Mouse (Mus musculus) kidney, embryonic 16.5 days (tissue): Measurements from ENCODE around the gene Ehd1. TPM values are rescaled to one million over a fixed set of nuclear protein-coding genes. Genes with fewer than 3 reads are reported as not detected.
"Not testable (repeated sequence)": the region's sequence is repeated elsewhere in the genome, so short reads cannot be mapped to it uniquely, and the experiment has no call there.

Experiments used
- ATAC-seq: fragments of 200-750 bp; cut with Nextera tagmentation; 2 replicates; pipeline ENCODE4 v1.8.0; 2017; ENCODE audit warnings: moderate TSS enrichment; ENCODE audit not compliant: low FRiP score, low TSS enrichment
- H3K27ac ChIP-seq: fragments of 300-500 bp; sonication (generic); 2 replicates; pipeline ENCODE4 v1.5.1; 2014; ENCODE audit warnings: low read length
- H3K27me3 ChIP-seq: fragments of 300-500 bp; sonication (generic); 2 replicates; pipeline ENCODE4 v1.6.1; 2014; ENCODE audit warnings: low read length, control low read depth, mixed read lengths; ENCODE audit not compliant: insufficient read depth
- H3K36me3 ChIP-seq: fragments of 300-500 bp; sonication (generic); 2 replicates; pipeline ENCODE4 v1.6.1; 2014; ENCODE audit warnings: low read length, control low read depth, mixed read lengths; ENCODE audit not compliant: insufficient read depth
- H3K4me1 ChIP-seq: fragments of 300-500 bp; sonication (generic); 2 replicates; pipeline ENCODE4 v1.6.1; 2014; ENCODE audit warnings: low read length, control low read depth, mixed read lengths; ENCODE audit not compliant: insufficient read depth
- H3K4me2 ChIP-seq: fragments of 300-500 bp; sonication (generic); replicated peaks from 2 replicates; pipeline ENCODE4 v1.6.1; 2014; ENCODE audit warnings: low read depth, low read length
- H3K4me3 ChIP-seq: fragments of 300-500 bp; sonication (generic); 2 replicates; pipeline ENCODE4 v1.5.1; 2014; ENCODE audit warnings: mild to moderate bottlenecking, low read length
- H3K9ac ChIP-seq: fragments of 300-500 bp; sonication (generic); replicated peaks from 2 replicates; pipeline ENCODE4 v1.6.1; 2014; ENCODE audit warnings: low read length
- H3K9me3 ChIP-seq: fragments of 300-500 bp; sonication (generic); 2 replicates; pipeline ENCODE4 v1.6.1; 2016; ENCODE audit warnings: low read length, control low read depth
- WGBS: fragments of 180-500 bp; shearing (Covaris S2); extraction: QIAGEN DNeasy Blood & Tissue Kit; methylation state at CpG from one replicate; pipeline ENCODE4 v1.1.7; 2014; 5-methylcytosine and 5-hydroxymethylcytosine counted together
- polyA plus RNA-seq: library from polyadenylated mRNA; unstranded; fragments of >200 nt; fragmentation: Nextera tagmentation; extraction: Ambion mirVana; gene quantifications from 2 replicates; pipeline ENCODE4 v1.2.1, GENCODE M21; 2015

Ehd1 gene
- polyA plus RNA-seq, 1 experiment from 2014 or later = 84.2 TPM

DNA sequence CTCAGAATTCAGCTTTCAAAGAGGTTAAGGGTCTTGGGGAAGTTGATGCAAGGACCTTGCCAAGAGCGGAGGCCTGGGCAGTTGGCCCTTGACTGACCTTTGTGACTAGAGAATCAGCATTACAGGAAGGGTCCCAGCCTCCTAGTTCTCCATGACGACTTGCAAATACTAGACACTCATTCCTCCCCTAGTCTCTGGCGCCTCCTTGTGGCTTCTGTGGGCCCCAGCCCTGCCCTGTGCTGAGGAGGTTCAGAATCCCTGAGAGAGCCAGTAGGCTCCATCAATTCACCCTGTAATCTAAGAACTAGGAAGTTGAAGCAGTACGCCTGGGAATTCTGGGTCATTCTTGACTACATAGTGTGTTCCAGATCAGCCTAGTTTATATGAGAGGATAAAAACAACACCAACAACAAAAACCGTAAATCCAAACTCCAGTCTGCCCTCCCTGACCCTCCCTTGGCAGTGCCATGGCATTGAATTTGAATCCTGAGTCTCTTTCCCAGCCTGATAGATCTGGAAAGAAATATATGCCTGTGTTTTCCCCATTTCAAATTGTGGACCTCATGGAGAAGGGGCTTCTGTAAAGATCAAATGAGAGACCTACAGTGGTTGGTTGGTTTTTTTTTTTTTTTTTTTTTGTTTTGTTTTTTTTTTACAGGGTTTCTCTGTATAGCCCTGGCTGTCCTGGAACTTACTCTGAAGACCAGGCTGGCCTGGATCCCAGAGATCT lies 28.4 kb downstream of the Ehd1 start:
- 21% methylated on average over 5 of the region's 5 CpGs for WGBS
- Histone ChIP-seq H3K27me3 (no peaks in the 10 kb centered on the region), H3K36me3 (peaks cover 1% of the 10 kb centered on the region; the same call in 1 of the 2 replicates), H3K4me2 (no peak overlapping the region), H3K4me3 (no peak overlapping the region), H3K27ac (no peak overlapping the region), H3K4me1 (peaks cover 14% of the 10 kb centered on the region), H3K9me3 (no peaks in the 10 kb centered on the region), H3K9ac (no peak overlapping the region)
- peak; percentile 77 for ATAC-seq

DNA sequence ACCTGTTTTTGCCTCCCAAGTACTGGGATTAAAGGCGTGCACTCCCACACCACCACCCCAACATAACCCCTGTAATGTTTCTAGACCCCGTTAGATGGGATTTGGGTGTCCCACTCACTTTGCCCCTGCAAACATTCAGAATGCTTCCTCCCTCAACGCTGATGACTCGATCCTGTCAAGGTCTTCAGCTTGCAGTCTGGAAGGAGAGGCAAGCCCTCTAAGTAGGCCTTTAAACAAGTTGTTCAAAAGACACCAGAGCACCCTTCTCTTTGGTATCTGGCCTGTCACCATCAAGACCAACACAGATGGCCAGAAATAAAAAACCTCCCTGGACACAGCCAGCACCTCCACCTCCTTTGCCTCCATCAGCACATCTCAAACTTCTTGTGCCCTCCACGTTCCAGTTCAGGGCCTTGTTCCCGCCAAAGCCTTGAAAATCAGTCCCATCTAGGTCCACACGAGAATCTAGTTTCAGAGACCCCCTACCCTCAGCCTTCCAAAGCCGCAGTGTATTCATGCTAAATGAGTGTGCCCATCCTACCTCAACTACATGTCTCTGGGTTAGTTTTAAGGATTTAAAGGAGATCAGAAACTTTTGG lies 29.1 kb downstream of the Ehd1 start:
- Histone ChIP-seq H3K27ac (peak overlapping the region; percentile 87), H3K27me3 (no peaks in the 10 kb centered on the region), H3K36me3 (no peaks in the 10 kb centered on the region; the same call in 1 of the 2 replicates), H3K4me2 (peak overlapping the region; percentile 66), H3K9me3 (no peaks in the 10 kb centered on the region), H3K4me1 (peaks cover 14% of the 10 kb centered on the region), H3K9ac (peak overlapping the region; percentile 85), H3K4me3 (peak overlapping the region; percentile 70)
- 55% methylated on average over 8 of the region's 8 CpGs for WGBS
- no peak for ATAC-seq

DNA sequence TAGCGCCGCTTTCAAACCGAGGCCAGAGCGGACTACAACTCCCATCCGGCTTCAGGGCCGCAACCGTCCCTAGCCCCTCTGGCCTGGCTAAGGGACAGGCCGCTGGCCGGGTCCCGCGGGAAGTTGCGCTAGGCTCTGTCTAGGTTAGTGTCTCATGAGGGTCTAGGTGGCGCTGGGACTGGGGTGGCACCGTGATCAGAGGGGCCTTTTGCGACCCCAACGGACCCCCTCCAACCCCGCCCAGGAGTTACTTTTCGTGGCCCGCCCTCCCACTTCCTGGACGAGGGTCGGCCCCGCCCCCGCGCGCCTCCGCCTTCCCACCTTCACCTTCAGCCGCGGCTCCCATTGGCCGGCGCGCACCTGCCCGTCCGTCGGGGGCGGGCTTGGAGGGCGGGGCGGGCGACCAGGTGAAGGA lies 29.6 kb downstream of the Ehd1 start, which contains the start of gene Cdc42bpg:
Cdc42bpg (plus strand) TSS at position 320 of the 415 bp plus-strand sequence.
- Histone ChIP-seq H3K27me3 (no peaks in the 10 kb centered on the region), H3K4me1 (peaks cover 14% of the 10 kb centered on the region), H3K9me3 (no peaks in the 10 kb centered on the region), H3K36me3 (no peaks in the 10 kb centered on the region; the same call in 1 of the 2 replicates), H3K27ac (peak within 1 kb of the TSS; percentile 87), H3K4me3 (peak within 1 kb of the TSS; percentile 70), H3K4me2 (peak within 1 kb of the TSS; percentile 66), H3K9ac (peak within 1 kb of the TSS; percentile 85)
- WGBS = under 1% methylated on average over 36 of the region's 38 CpGs
- ATAC-seq = peak; percentile 81

DNA sequence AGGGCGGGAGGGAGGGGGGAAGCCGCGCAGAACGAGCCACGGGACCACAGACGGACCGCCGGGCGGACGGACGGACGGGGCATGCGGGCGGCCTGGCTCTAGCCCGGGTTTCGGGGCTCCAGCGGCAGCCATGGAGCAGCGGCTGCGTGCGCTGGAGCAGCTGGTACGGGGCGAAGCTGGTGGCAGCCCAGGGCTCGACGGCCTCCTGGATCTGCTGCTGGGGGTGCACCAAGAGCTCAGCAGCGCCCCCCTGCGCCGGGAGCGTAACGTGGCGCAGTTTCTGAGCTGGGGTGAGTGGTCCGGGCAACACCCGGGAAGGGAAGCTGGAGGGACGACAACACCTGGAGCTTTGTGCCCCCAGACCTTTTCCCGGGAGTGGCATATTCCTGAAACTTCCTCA lies 30.1 kb downstream of the Ehd1 start:
- ATAC-seq = peak; percentile 63
- H3K27me3 ChIP-seq = no peaks in the 10 kb centered on the region
- H3K9ac ChIP-seq = peak overlapping the region; percentile 85
- peaks cover 14% of the 10 kb centered on the region for H3K4me1 ChIP-seq
- H3K36me3 ChIP-seq = no peaks in the 10 kb centered on the region; the same call in 1 of the 2 replicates
- peak overlapping the region; percentile 66 for H3K4me2 ChIP-seq
- H3K9me3 ChIP-seq = no peaks in the 10 kb centered on the region
- H3K27ac ChIP-seq = peak overlapping the region; percentile 87
- 1% methylated on average over 32 of the region's 34 CpGs for WGBS
- peak overlapping the region; percentile 70 for H3K4me3 ChIP-seq

DNA sequence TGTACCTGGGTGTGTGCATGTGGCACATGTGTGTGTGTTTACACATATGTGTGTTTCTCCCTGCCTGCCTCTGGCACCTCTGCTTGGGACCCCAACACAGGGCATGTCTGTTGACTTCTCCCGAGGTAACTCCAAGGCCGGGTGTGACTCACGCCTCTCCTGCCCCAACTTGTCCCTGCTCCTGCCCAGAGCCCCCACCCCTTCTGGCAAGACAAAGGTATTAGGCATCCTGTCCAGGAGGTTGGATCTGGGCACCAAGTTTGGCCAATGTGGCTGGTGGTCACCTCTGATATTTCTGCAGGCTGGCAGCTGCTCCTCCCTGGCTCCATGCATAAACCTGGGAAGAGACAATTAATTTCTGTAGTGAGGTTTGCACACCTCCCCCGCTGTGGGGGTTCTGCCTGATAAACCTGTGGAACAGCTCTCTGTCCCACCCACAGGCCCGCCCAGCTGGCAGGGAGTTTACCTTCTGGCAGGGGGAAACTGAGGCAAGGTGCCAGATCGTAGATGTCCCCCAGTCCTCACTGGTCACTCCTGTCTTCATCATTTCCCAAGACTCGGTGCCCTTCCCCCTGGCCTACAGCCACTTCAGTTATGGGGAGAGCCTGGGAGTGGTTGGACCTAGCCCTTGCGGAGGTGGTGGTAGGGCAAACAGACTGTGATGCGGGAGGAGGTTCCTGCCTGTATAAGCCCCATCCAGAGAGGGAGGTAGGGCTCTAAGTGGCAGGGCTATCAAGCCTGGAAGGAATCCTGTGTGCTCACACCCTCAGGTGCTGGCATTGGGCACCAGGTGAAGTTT lies 31.4 kb downstream of the Ehd1 start:
- Histone ChIP-seq H3K4me1 (peaks cover 14% of the 10 kb centered on the region), H3K4me2 (peak overlapping the region; percentile 66; the same call in 1 of the 2 replicates), H3K36me3 (peaks cover 7% of the 10 kb centered on the region; the same call in 1 of the 2 replicates), H3K4me3 (no peak overlapping the region), H3K27me3 (no peaks in the 10 kb centered on the region), H3K9me3 (no peaks in the 10 kb centered on the region), H3K9ac (0 out of 2 replicates have a peak overlapping the region, but pooled peaks have one; percentile 6), H3K27ac (no peak overlapping the region)
- no peak for ATAC-seq
- WGBS = 80% methylated on average over 9 of the region's 9 CpGs

DNA sequence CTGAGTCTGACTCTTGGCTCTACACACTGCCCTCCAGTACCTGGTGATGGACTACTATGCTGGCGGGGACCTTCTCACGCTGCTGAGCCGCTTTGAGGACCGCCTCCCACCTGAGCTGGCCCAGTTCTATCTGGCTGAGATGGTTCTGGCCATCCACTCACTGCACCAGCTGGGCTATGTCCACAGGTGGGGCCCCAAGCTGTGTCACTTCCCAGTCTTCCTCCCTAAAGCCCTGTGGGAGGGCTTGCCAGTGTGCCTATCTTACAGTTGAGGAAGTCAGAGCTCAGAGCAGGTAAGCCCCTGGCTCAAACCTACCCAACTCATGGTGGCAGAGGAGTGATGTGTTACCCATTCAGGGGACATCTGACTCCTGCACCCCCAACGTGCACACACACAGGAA lies 33.7 kb downstream of the Ehd1 start:
- no peak overlapping the region for H3K9ac ChIP-seq
- no peak overlapping the region for H3K4me2 ChIP-seq
- no peak for ATAC-seq
- 91% methylated on average over 5 of the region's 5 CpGs for WGBS
- H3K27me3 ChIP-seq = no peaks in the 10 kb centered on the region
- no peaks in the 10 kb centered on the region for H3K9me3 ChIP-seq
- H3K4me1 ChIP-seq = peaks cover 14% of the 10 kb centered on the region
- no peak overlapping the region for H3K4me3 ChIP-seq
- H3K27ac ChIP-seq = no peak overlapping the region
- peaks cover 23% of the 10 kb centered on the region for H3K36me3 ChIP-seq

DNA sequence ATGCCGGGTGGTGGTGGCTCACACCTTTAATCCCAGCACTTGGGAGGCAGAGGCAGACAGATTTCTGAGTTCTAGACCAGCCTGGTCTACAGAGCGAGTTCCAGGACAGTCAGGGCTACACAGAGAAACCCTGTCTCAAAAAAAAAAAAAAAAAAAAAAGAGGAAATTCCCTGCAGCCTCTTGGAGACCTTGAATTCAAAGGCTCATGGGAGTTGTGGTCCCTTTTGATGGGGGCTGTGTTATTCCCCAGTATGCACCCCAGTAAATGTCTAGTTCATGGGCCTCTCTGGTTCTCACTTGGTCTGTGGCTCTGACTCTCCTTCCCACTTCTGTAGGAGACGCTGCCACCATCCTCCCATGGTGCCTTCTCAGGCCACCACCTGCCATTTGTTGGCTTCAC lies 35.3 kb downstream of the Ehd1 start:
- not testable (repeated sequence) for H3K4me1 ChIP-seq, H3K9me3 ChIP-seq, H3K4me2 ChIP-seq, H3K27me3 ChIP-seq, H3K27ac ChIP-seq, ATAC-seq, H3K4me3 ChIP-seq, H3K9ac ChIP-seq
- H3K36me3 ChIP-seq = peaks cover 35% of the 10 kb centered on the region
- 85% methylated on average over 3 of the region's 3 CpGs for WGBS

DNA sequence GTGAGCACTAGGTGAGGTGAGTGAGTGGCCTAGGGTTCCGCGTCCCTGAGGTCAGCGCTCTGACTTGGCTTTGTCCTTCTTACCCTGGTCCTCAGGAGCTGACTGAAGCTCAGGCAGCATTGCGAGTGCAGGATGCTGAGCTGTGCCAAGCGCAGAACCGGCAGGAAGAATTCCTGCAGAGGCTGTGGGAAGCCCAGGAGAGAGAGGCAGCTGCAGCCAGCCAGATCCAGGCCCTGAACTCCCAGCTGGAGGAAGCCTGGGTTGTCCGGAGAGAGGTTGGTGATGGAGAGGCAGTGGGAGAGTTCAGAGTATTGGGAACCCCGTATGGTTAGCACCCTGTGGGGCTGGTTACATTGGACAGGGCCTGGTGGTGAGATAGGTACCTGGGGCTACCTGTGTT lies 37.3 kb downstream of the Ehd1 start:
- 92% methylated on average over 8 of the region's 8 CpGs for whole genome bisulfite sequencing
- no peak for ATAC-seq
- no peaks in the 10 kb centered on the region for H3K4me1 ChIP-seq
- no peak overlapping the region for H3K4me3 ChIP-seq
- H3K9me3 ChIP-seq = no peaks in the 10 kb centered on the region
- H3K36me3 ChIP-seq = peaks cover 52% of the 10 kb centered on the region
- no peaks in the 10 kb centered on the region for H3K27me3 ChIP-seq
- H3K9ac ChIP-seq = no peak overlapping the region
- no peak overlapping the region for H3K4me2 ChIP-seq
- no peak overlapping the region for H3K27ac ChIP-seq

DNA sequence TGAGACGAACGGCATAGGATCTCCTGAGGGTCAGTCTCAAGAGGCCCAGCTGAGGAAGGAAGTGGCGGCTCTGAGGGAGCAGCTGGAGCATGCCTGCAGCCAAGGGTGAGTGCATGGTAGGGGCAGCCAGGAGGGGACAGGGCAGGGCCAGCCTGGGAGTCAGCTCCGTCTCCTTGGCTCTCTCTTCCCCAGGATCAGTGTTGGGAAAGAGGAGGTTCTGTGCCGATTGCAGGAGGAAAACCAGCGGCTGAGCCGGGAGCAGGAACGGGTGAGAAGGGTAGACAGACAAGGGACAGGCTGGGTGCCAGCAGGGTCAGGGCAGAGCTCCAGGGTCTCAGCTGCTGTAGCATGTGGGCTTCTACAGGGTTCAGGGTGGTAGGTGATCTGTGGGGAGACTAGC lies 38.0 kb downstream of the Ehd1 start:
- ATAC-seq = no peak
- Histone ChIP-seq H3K27ac (no peak overlapping the region), H3K4me1 (no peaks in the 10 kb centered on the region), H3K9me3 (no peaks in the 10 kb centered on the region), H3K9ac (no peak overlapping the region), H3K4me3 (no peak overlapping the region), H3K27me3 (no peaks in the 10 kb centered on the region), H3K4me2 (no peak overlapping the region), H3K36me3 (peaks cover 57% of the 10 kb centered on the region)
- WGBS = 70% methylated on average over 8 of the region's 8 CpGs
